Mouse (Mus musculus) lung, postnatal 0 days (tissue): Measurements from ENCODE around the gene Fbxw7.

Source experiments
- CTCF ChIP-seq: IDR thresholded peaks from 2 replicates; pipeline ENCODE4 v1.5.1; 2016; ENCODE audit warnings: antibody characterized with exemption, mild to moderate bottlenecking
- EP300 ChIP-seq: IDR thresholded peaks from 2 replicates; pipeline ENCODE4 v1.6.1; 2016; ENCODE audit warnings: antibody characterized with exemption, mild to moderate bottlenecking, control low read depth

DNA sequence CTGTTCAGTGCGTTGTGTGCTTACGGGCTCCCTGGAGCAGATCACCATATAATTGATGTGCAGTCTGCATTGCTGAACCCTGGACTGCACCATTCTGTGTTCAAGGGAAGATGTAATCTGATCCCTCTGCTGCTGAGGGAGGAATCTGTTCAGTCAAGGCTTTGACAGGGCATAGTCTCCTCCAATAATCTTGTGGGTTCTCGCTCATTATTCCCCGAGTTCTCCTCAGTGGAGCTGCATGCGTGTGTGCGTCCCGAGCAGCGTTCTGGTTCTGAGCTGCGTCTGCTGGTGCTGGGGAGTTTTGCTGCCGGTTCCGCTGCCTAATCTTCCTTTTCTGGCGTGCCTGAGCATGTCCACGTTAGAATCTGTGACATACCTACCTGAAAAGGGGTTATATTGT is 137.1 kb downstream of the Fbxw7 start:
- no peak for TF ChIP-seq CTCF
- no peak for TF ChIP-seq EP300
